Mouse (Mus musculus): ENCODE measurements around the gene Chd3.

- TF ChIP-seq MXI1 (IDR thresholded peaks at IDR 0.05; ENCODE audit: low read depth, low read length): no peak
- no peak for TF ChIP-seq MAFK (IDR thresholded peaks at IDR 0.05; ENCODE audit: insufficient replicate concordance, low read length)
- no peak for TF ChIP-seq CHD2 (IDR thresholded peaks at IDR 0.05; ENCODE audit: low read length)
These were observed 10.4 kb upstream of the Chd3 start for GRCm38 (mm10) chr11:69379600-69379999.

All from CH12.LX (cell line).